Mouse (Mus musculus): ENCODE results near the gene Kat6b.

DNA sequence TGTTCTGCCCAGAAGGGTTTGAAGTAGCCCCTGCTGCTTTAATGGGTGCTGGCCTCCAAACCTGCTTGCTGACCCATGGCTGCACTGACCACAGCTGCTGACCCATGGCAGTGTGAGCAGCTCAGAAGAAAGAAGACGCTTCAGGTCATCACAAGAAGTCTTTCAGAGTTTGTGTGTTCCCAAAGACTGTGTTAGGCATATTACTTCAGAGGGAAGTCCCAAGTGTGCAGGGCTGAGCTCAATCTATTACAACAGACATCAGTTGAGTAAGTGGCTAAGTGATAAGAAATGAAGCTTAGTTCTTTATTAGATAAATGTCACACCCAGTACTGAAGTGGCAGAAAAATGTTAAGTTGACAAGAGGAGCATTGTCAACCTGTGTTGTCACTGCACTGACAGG, 119.4 kb downstream of the Kat6b start:
- TF ChIP-seq MYC (IDR thresholded peaks at IDR 0.05; ENCODE audit: low read depth, low read length) (no peak), CTCF (conservative IDR thresholded peaks at IDR 0.05 in 1 of 2, IDR thresholded peaks at IDR 0.05 in 1 of 2; ENCODE audit: low read depth in 2 of 2, low read length in 2 of 2) (no peak), ZKSCAN1 (IDR thresholded peaks at IDR 0.05; ENCODE audit: borderline replicate concordance, low read depth, low read length) (no peak), EP300 (IDR thresholded peaks at IDR 0.05; ENCODE audit: low read length) (no peak), UBTF (IDR thresholded peaks at IDR 0.05; ENCODE audit: low read depth, low read length) (no peak), E2F4 (IDR thresholded peaks at IDR 0.05; ENCODE audit: insufficient replicate concordance, low read depth, low read length) (no peak), USF1 (IDR thresholded peaks at IDR 0.05; ENCODE audit: low read depth, low read length) (no peak), CHD1 (IDR thresholded peaks at IDR 0.05; ENCODE audit: low read depth, low read length) (no peak), MXI1 (IDR thresholded peaks at IDR 0.05; ENCODE audit: low read depth, low read length) (no peak)

All from CH12.LX (cell line).